Mouse (Mus musculus) activated CD4-positive, CD25-positive, alpha-beta regulatory T cell, adult 4 months (primary cell): Measurements from ENCODE around the gene Nmur1. TPM values are rescaled to one million over a fixed set of nuclear protein-coding genes. Genes with fewer than 3 reads are reported as not detected.
A peak's percentile ranks its signal among the peaks of the same experiment; 100 is the strongest.
"Not testable (repeated sequence)": the region's sequence is repeated elsewhere in the genome, so short reads cannot be mapped to it uniquely, and the experiment has no call there.

Experiments
- ATAC-seq: one replicate; pipeline ENCODE4 v1.8.0; 2017
- polyA plus RNA-seq, 2 experiments: library from polyadenylated mRNA; unstranded; fragments of 100-300 nt; shearing (Covaris generic); gene quantifications; one replicate each; pipeline ENCODE4 v1.2.1; 2017

The Nmur1 gene
- polyA plus RNA-seq, 2 experiments from 2014 or later = 0.38 to 3.9 TPM

DNA sequence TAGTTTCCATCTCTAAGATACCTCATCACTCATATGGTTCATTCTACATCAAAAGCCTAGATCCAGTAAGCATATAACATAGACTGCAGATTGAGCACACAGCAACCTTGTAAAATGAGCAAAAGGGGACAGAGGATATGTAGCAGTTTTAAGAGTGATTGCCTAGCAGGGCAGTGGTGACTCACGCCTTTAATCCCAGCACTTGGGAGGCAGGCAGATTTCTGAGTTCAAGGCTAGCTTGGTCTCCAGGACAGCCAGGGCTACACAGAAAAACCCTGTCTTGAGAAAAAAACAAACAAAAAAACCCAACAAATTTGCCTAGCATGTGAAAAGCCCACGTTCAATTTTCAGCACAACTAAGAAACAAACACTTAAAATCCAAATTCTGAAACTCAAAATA lies 71.8 kb downstream of the Nmur1 start:
- ATAC-seq = no peak

- ATAC-seq = no peak
Observed at GRCm38 (mm10) chr1:86350576-86350975, 75.5 kb downstream of the Nmur1 start.

DNA sequence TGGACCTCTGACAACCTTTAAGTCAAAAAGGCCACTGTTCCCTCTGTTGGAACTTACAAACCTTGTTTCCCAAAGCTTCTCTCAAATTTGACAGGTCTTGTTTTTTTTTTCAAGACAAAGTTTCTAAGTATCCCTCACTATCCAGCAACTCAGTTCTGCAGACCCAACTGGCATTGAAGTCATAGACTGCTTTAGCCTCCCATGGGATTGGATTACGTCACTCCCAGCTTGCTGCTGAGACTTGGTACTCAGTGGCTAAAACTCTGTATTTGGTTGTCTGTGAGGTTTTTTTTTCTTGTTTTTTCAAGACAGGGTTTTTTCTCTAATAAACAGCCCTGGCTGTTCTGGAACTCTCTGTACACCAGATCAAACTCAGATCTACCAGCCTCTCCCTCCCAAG lies 76.3 kb downstream of the Nmur1 start:
- ATAC-seq = no peak

GRCm38 (mm10) chr1:86349201-86349600 lies 76.8 kb downstream of the Nmur1 start:
- no peak for ATAC-seq

- ATAC-seq = no peak
Observed at GRCm38 (mm10) chr1:86348801-86349200, 77.2 kb downstream of the Nmur1 start.

- no peak for ATAC-seq
Observed at GRCm38 (mm10) chr1:86348083-86348482, 77.9 kb downstream of the Nmur1 start.

DNA sequence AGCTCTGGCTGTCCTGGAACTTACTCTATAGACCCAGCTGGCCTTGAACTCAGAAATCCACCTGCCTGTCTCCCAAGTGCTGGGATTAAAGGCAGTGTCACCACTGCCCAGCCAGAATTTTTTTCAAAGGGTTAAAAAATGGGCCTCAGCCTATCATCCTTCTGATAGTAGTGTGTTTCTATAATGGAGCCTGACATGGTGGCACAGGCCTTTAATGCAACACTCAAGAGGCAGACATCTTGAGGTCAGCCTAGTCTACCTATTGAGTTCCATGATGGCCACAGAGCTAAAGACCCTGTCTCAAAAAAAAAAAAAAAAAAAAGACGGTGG lies 78.3 kb downstream of the Nmur1 start:
- no peak for ATAC-seq

DNA sequence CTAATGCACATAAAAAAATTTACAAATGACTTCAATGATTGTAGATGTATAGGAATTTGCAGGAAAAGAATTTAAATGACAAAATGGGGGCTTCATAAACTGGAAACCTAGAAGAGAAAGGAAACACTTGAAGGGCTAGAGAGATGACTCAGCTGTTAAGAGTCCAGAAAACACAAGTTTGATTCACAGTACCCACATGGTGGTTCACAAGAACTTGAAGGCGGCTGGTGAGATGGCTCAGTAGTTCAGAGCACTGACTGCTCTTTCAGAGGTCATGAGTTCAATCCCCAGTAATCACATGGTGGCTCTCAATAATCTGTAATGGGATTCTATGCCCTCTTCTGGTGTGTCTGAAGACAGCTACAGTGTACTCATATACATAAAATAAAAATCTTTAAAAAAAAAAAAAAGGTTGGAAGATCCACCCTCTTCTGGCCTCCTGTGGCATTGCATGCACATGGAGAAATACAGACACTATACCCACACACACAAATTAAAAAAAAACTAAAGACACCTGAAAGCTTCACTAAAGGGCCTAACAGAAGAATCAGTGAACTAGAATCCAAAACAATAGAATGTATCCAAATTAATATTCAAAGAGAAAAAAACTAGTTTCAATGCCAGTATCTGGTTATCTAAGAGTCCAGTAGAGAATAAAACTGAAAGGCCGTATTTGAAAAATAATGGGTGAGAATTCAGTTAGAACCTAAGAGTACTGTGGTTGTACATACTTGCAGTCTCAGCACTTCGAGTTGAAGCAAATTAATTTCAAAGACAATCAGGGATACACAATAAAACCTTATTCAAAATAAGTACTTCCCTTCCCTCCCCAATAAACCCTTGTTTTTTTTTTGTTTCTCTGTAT lies 78.9 kb downstream of the Nmur1 start:
- no peak for ATAC-seq

GRCm38 (mm10) chr1:86345956-86346355 lies 80.1 kb downstream of the Nmur1 start:
- ATAC-seq = no peak

DNA sequence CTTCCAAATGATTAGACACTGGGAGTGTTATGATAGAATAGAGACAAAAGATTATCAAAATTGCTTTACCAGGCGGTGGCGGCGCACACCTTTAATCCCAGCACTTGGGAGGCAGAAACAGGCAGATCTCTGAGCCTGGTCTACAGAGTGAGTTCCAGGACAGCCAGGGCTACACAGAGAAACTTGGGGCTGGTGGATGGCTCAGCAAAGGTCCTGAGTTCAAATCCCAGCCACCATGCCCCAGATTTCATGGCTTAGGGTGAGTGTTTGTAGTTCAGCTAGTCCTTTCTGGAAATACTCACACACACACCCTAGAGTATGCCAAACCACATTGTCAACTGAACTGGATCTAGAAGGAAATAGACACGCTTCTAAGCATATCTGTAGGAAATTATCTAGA lies 81.0 kb downstream of the Nmur1 start:
- no peak for ATAC-seq

DNA sequence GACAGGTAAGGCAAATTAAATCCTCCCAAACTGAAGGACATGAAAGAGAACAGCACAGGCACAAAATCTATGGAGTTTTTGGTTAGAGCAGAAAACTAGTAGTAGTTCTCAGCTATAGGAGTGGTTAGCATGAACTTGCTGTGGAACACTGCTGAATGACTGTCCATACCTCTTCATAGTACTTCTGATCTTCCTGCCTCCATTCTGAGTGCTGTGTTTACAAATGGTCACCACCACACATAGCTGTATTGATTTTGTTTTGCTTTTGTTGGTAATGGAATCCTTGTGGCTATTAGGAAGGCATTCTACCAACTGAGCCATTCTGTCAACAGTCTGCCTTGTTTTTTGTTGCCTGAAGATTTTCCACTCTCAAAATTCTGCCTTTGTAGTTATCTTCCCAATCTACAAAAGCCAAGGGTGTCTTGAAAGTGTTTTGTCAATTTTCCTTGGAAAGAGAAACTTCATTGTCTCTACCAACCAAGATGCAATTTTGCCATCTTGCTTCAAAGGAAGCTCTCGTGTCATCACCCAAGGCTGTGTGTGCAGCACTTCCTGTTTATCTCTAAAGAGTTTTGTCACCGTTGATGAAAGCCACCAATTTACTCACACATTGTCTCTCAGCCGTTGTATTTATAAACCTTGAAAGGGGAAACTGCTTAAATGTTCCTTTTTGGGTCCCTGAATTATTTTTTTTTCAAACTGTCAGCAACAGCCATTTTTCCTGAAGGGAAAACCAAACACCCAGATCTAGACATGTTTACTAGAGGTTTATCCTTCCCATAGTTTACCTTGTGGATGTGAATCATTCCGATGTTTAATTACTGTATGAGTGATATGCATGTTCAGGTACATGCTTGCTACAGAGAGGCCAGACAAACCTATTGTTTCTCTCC lies 81.8 kb downstream of the Nmur1 start:
- peak; percentile 84 for ATAC-seq

DNA sequence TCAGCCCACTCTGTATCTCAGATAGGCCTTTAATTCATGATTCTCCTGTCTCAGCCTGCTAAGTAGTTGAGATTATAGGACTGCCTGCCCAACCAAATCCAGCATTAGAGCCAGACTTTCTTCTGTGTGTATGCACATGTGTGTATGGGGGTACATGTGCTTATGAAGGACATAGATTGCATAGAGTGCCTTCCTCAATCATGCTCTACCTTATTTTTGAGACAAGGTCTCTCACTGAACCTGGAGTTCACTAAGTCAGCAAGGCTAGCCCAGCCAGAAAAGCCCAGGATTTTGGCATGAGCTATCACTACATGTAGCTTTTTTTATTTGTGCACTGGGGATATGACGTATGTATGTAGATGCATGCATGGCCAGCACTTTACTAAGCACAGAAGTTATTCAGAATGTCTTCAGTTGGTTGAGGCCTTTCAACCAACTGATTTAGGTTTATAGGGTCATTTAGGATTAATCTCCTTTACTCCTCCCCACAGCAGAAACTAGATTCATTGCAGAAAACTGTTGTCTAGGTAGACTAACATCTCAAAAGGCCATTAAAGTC lies 82.9 kb downstream of the Nmur1 start:
- ATAC-seq = no peak

DNA sequence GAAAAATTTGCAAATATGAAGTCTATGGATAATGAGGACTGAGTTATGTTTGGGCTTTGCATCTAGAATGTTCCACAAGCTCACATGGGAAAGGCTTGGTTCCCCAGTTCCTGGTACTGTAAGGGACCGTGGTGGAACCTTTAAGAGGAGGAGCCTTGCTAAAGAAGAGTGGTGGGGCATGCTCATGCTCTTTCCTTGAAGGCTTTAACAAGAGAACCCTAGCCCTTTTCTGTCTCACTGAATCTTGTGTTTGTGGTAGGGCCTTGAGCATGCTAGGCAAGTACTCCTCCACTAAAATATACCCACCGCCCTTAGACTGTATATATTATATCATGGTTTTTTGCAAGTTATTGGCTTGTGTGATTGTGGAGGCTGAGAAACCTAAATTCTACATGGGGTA lies 83.7 kb downstream of the Nmur1 start:
- ATAC-seq = no peak

DNA sequence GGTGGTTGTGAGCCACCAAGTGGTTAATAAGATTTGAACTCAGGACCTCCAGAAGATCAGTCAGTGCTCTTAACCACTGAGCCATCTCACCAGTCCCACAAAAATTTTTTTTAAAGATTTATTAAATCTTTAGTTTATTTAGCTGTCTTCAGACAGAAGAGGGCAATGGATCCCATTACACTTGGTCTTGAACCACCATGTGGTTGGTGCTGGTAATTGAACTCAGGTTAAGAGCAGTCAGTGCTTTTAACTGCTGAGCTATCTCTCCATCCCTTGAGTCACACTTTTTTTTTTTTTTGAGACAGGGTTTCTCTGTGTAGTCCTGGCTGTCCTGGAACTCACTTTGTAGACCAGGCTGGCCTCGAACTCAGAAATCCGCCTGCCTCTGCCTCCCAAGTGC lies 84.9 kb downstream of the Nmur1 start:
- ATAC-seq = not testable (repeated sequence)

DNA sequence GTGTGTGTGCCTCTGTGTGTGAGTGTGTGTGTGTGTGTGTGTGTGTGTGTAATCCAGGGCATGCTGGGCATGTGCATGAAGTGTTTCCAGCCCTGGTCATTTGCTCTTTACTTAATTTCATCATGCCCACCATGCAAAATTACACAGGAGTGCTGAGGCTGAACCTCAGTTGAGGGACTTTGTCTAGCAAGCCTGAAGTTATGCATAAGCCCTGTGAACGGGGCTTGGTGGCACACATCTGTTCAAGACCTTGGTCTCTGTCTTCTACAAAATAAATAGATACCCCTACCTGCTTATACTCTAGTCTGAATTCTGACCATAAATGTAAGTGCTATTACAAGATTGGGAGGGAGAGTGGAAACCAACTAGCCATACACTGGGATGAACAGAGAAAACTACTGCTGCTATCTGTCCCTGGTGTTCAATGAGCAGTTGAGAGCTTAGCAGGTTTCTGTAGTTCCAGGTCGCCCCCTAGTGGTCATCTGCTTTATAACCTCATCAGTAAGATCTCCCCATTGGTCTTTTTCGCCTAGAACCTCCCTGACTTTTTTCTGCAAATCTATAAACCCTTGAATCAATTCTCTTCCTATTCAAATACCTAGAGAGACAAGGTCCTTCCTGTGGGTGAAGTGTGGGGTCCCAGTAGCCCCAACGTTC lies 86.7 kb downstream of the Nmur1 start:
- peak; percentile 34 for ATAC-seq

- no peak for ATAC-seq
Observed at GRCm38 (mm10) chr1:86336330-86336729, 89.7 kb downstream of the Nmur1 start.

Other genes starting within 250 kb of the Nmur1 start
- gene B3gnt7, start 123.4 kb downstream of the Nmur1 start, polyA plus RNA-seq = under 1 TPM in 1 of 2 experiments, not detected in 1; 0.18 TPM
- gene Ncl, start 66.8 kb downstream of the Nmur1 start, polyA plus RNA-seq = 100 to 1,000 TPM; 383 to 392 TPM
- not detected for gene Tex44, start 101 bp upstream of the Nmur1 start, polyA plus RNA-seq
- 1,000 to 10,000 TPM; 2,967 to 3,416 TPM for gene Ptma, start 100.5 kb upstream of the Nmur1 start, polyA plus RNA-seq
- 10 to 100 TPM; 17.1 to 22.3 TPM for gene Pde6d, start 156.4 kb upstream of the Nmur1 start, polyA plus RNA-seq
- 10 to 100 TPM; 13.9 to 18.2 TPM for gene Cops7b, start 156.7 kb upstream of the Nmur1 start, polyA plus RNA-seq
- not detected for gene Nppc, start 244.3 kb upstream of the Nmur1 start, polyA plus RNA-seq